Mouse (Mus musculus) ES-E14 (cell line): ENCODE measurements around the gene Isoc2b.

Experiments used
- MAFK ChIP-seq: IDR thresholded peaks from 2 replicates; pipeline ENCODE4 v1.6.1; 2014; ENCODE audit warnings: mild to moderate bottlenecking, low read depth, low read length, inconsistent platforms; ENCODE audit not compliant: insufficient read depth
- ZC3H11A ChIP-seq: IDR thresholded peaks from 2 replicates; pipeline ENCODE4 v1.6.1; 2012; ENCODE audit warnings: low read depth, mild to moderate bottlenecking, inconsistent platforms, low read length, borderline replicate concordance
- ZNF384 ChIP-seq: IDR thresholded peaks from 2 replicates; pipeline ENCODE4 v1.6.1; 2012; ENCODE audit warnings: low read depth, low read length, inconsistent platforms

- no peak for TF ChIP-seq ZC3H11A
- no peak for TF ChIP-seq ZNF384
- no peak for TF ChIP-seq MAFK
Observed at GRCm38 (mm10) chr7:4898851-4899648, 29.0 kb upstream of the Isoc2b start.
